Mouse (Mus musculus) MEL (cell line): ENCODE measurements around the gene Ptafr. TPM values are rescaled to one million over a fixed set of nuclear protein-coding genes. Genes with fewer than 3 reads are reported as not detected.

Source experiments
- DNase-seq: peaks from one replicate; pipeline ENCODE4 v3.0.0; 2011; ENCODE audit warnings: low read depth, low spot score
- H3K27ac ChIP-seq: 2 replicates; pipeline ENCODE4 v1.5.1; 2012; ENCODE audit warnings: low read depth, mild to moderate bottlenecking, control low read depth, low read length, moderate library complexity; ENCODE audit not compliant: control insufficient read depth
- H3K27me3 ChIP-seq, 2 experiments: fragments of 150-350 bp in 1 of 2; sonication (generic) in 1 of 2; 2 replicates each; pipeline ENCODE4 v1.6.1; 2012; ENCODE audit warnings: low read length in 2 of 2, mild to moderate bottlenecking in 2 of 2, improper control_type of control experiment in 1 of 2, moderate library complexity in 1 of 2; ENCODE audit not compliant: insufficient read depth in 2 of 2, control insufficient read depth in 1 of 2
- H3K36me3 ChIP-seq, 2 experiments: 2 replicates each; pipeline ENCODE4 v1.6.1; 2012 to 2014; ENCODE audit warnings: low read length in 2 of 2, improper control_type of control experiment in 1 of 2, inconsistent platforms in 1 of 2, mild to moderate bottlenecking in 1 of 2; ENCODE audit not compliant: insufficient read depth in 2 of 2, control insufficient read depth in 1 of 2
- H3K4me1 ChIP-seq, 2 experiments: fragments of 150-350 bp in 1 of 2; sonication (generic) in 1 of 2; 2 replicates each; pipeline ENCODE4 v1.6.1; 2012; ENCODE audit warnings: low read length in 2 of 2, improper control_type of control experiment in 1 of 2, mild to moderate bottlenecking in 1 of 2; ENCODE audit not compliant: insufficient read depth in 2 of 2, control insufficient read depth in 1 of 2
- H3K4me3 ChIP-seq, 2 experiments: fragments of 150-350 bp in 1 of 2; sonication (generic) in 1 of 2; 2 replicates each; pipeline ENCODE4 v1.5.1; 2012; ENCODE audit warnings: low read depth in 2 of 2, low read length in 2 of 2, mild to moderate bottlenecking in 2 of 2, moderate library complexity in 2 of 2, control low read depth in 1 of 2, improper control_type of control experiment in 1 of 2; ENCODE audit not compliant: control insufficient read depth in 1 of 2, insufficient read depth in 1 of 2
- H3K79me2 ChIP-seq: 2 replicates; pipeline ENCODE4 v1.6.1; 2012; ENCODE audit warnings: mild to moderate bottlenecking, low read length, moderate library complexity; ENCODE audit not compliant: control insufficient read depth, poor library complexity, insufficient read depth
- H3K9ac ChIP-seq: 2 replicates; pipeline ENCODE4 v1.6.1; 2012; ENCODE audit warnings: low read depth, mild to moderate bottlenecking, control low read depth, low read length, moderate library complexity; ENCODE audit not compliant: control insufficient read depth, poor library complexity, severe bottlenecking
- H3K9me3 ChIP-seq: fragments of 150-350 bp; sonication (generic); replicated peaks from 2 replicates; pipeline ENCODE4 v1.6.1; 2012; ENCODE audit warnings: mild to moderate bottlenecking, low read length, improper control_type of control experiment, moderate library complexity; ENCODE audit not compliant: insufficient read depth
- CHD1 ChIP-seq: IDR thresholded peaks from 2 replicates; pipeline ENCODE4 v1.6.1; 2012; ENCODE audit warnings: low read depth, mild to moderate bottlenecking, inconsistent platforms, low read length, improper control_type of control experiment
- CHD2 ChIP-seq: IDR thresholded peaks from 2 replicates; pipeline ENCODE4 v1.6.1; 2011; ENCODE audit warnings: low read length, improper control_type of control experiment
- CTCF ChIP-seq, 3 experiments: IDR thresholded peaks in 2 of 3; conservative IDR thresholded peaks in 1 of 3; 2 replicates each; pipeline ENCODE4 v1.5.1; 2011 to 2012; ENCODE audit warnings: low read length in 3 of 3, low read depth in 2 of 3, mild to moderate bottlenecking in 2 of 3, improper control_type of control experiment in 1 of 3, inconsistent platforms in 1 of 3, mixed read lengths in 1 of 3, moderate library complexity in 1 of 3; ENCODE audit not compliant: control insufficient read depth in 1 of 3, insufficient read depth in 1 of 3, poor library complexity in 1 of 3, severe bottlenecking in 1 of 3
- EP300 ChIP-seq, 2 experiments: IDR thresholded peaks; 2 replicates each; pipeline ENCODE4 v1.6.1; 2011; ENCODE audit warnings: improper control_type of control experiment in 2 of 2, low read length in 2 of 2, low read depth in 1 of 2, mild to moderate bottlenecking in 1 of 2
- MAX ChIP-seq: IDR thresholded peaks from 2 replicates; pipeline ENCODE4 v1.6.1; 2011; ENCODE audit warnings: low read length, improper control_type of control experiment
- MYC ChIP-seq: IDR thresholded peaks from 2 replicates; pipeline ENCODE4 v1.6.1; 2011; ENCODE audit warnings: low read depth, mild to moderate bottlenecking, low read length, improper control_type of control experiment, moderate library complexity
- SMC3 ChIP-seq: IDR thresholded peaks from 2 replicates; pipeline ENCODE4 v1.6.1; 2011; ENCODE audit warnings: low read depth, low read length, improper control_type of control experiment
- ZKSCAN1 ChIP-seq: IDR thresholded peaks from 2 replicates; pipeline ENCODE4 v1.6.1; 2012; ENCODE audit warnings: low read depth, mild to moderate bottlenecking, inconsistent platforms, low read length, improper control_type of control experiment, moderate library complexity
- ZMIZ1 ChIP-seq: IDR thresholded peaks from 2 replicates; pipeline ENCODE4 v1.6.1; 2012; ENCODE audit warnings: low read depth, mild to moderate bottlenecking, inconsistent platforms, low read length, improper control_type of control experiment, moderate library complexity
- polyA plus RNA-seq, 2 experiments: library from polyadenylated mRNA; stranded (reverse) in 1 of 2; unstranded in 1 of 2; fragments of >175 nt in 1 of 2; fragments of >200 nt in 1 of 2; gene quantifications; 2 replicates each; pipeline versions ENCODE4 v1.2.1 to v1.2.4; 2012; ENCODE audit warnings: low replicate concordance in 2 of 2, low read depth in 1 of 2; ENCODE audit not compliant: insufficient read length in 2 of 2, insufficient read depth in 1 of 2, missing spikeins in 1 of 2
- total RNA-seq: library from RNA; depleted of rRNA; stranded (reverse); fragments of 300-350 nt; gene quantifications from 2 replicates; pipeline ENCODE4 v1.2.3, GENCODE M21; 2012

Ptafr gene
- total and polyA plus RNA-seq, 3 experiments: 0.06 TPM; not detected in 2

- H3K27me3 ChIP-seq: no peaks in the 10 kb centered on the region
- no peaks in the 10 kb centered on the region; a peak in 1 of 4 replicates for H3K4me1 ChIP-seq
- H3K9me3 ChIP-seq: no peaks in the 10 kb centered on the region
- H3K27ac ChIP-seq: no peak overlapping the region
- no peaks in the 10 kb centered on the region for H3K79me2 ChIP-seq
- H3K9ac ChIP-seq: no peak overlapping the region
- H3K4me3 ChIP-seq: no peak overlapping the region
- no peak for TF ChIP-seq EP300 (IDR thresholded peaks at IDR 0.05; ENCODE audit: low read depth in 1 of 2, low read length in 2 of 2)
- no peaks in the 10 kb centered on the region for H3K36me3 ChIP-seq
- no peak for DNase-seq
Observed at GRCm38 (mm10) chr4:132617873-132618272, 54.0 kb downstream of the Ptafr start.

- H3K4me1 ChIP-seq: peaks cover 0 to 2% of the 10 kb centered on the region in 2 experiments; a peak in 1 of 4 replicates
- no peaks in the 10 kb centered on the region for H3K27me3 ChIP-seq
- no peak overlapping the region for H3K9ac ChIP-seq
- TF ChIP-seq ZKSCAN1 (no peak), MYC (no peak), MAX (no peak), CHD1 (no peak)
- H3K4me3 ChIP-seq: no peak overlapping the region
- H3K79me2 ChIP-seq: no peaks in the 10 kb centered on the region
- no peak overlapping the region for H3K27ac ChIP-seq
- DNase-seq: no peak
- peaks cover 0 to 4% of the 10 kb centered on the region in 2 experiments; a peak in 2 of 4 replicates for H3K36me3 ChIP-seq
- no peaks in the 10 kb centered on the region for H3K9me3 ChIP-seq
Observed at GRCm38 (mm10) chr4:132618850-132619375, 55.0 kb downstream of the Ptafr start.

GRCm38 (mm10) chr4:132620134-132620533 lies 56.3 kb downstream of the Ptafr start:
- H3K27ac ChIP-seq: no peak overlapping the region
- H3K27me3 ChIP-seq: no peaks in the 10 kb centered on the region
- no peak overlapping the region for H3K9ac ChIP-seq
- no peak overlapping the region for H3K4me3 ChIP-seq
- no peak for DNase-seq
- no peaks in the 10 kb centered on the region for H3K9me3 ChIP-seq
- H3K4me1 ChIP-seq: peaks cover 4 to 5% of the 10 kb centered on the region in 2 experiments; a peak in 3 of 4 replicates
- TF ChIP-seq ZMIZ1: no peak
- TF ChIP-seq CHD2: no peak
- peak; percentile 22 to 51 (median 36); a peak in 4 of 6 replicates for TF ChIP-seq CTCF (IDR thresholded peaks at IDR 0.05 in 2 of 3, conservative IDR thresholded peaks at IDR 0.05 in 1 of 3; ENCODE audit: control insufficient read depth in 1 of 3, insufficient read depth in 1 of 3, low read depth in 2 of 3, low read length in 3 of 3, poor library complexity in 1 of 3, severe bottlenecking in 1 of 3)
- TF ChIP-seq MAX: no peak
- peak; percentile 6; the same call in 1 of the 2 replicates for TF ChIP-seq SMC3
- H3K36me3 ChIP-seq: peaks cover 0 to 7% of the 10 kb centered on the region in 2 experiments; a peak in 2 of 4 replicates
- H3K79me2 ChIP-seq: no peaks in the 10 kb centered on the region
